Mouse (Mus musculus) CH12.LX (cell line): ENCODE results near the gene Plekhs1.
"Not testable (repeated sequence)": the region's sequence is repeated elsewhere in the genome, so short reads cannot be mapped to it uniquely, and the experiment has no call there.

ENCODE experiments used
- CTCF ChIP-seq, 2 experiments: IDR thresholded peaks in 1 of 2; conservative IDR thresholded peaks in 1 of 2; 2 replicates each; pipeline ENCODE4 v1.5.1; 2011 to 2012; ENCODE audit warnings: low read depth in 2 of 2, low read length in 2 of 2, improper control_type of control experiment in 1 of 2, inconsistent platforms in 1 of 2, mild to moderate bottlenecking in 1 of 2, moderate library complexity in 1 of 2
- EP300 ChIP-seq: IDR thresholded peaks from 2 replicates; pipeline ENCODE4 v1.6.1; 2011; ENCODE audit warnings: low read length, improper control_type of control experiment
- MAFK ChIP-seq: IDR thresholded peaks from 2 replicates; pipeline ENCODE4 v1.6.1; 2011; ENCODE audit warnings: low read length, improper control_type of control experiment; ENCODE audit not compliant: insufficient replicate concordance

- TF ChIP-seq CTCF (conservative IDR thresholded peaks at IDR 0.05 in 1 of 2, IDR thresholded peaks at IDR 0.05 in 1 of 2; ENCODE audit: low read depth in 2 of 2, low read length in 2 of 2); EP300; MAFK: not testable (repeated sequence)
Observed at GRCm38 (mm10) chr19:56513527-56513926, 52.1 kb downstream of the Plekhs1 start.
